Mouse (Mus musculus): ENCODE results near the gene Cenpp.

- TF ChIP-seq CTCF (IDR thresholded peaks at IDR 0.05; ENCODE audit: low read depth) (no peak), EP300 (IDR thresholded peaks at IDR 0.05; ENCODE audit: low read depth) (no peak)
Measured at GRCm38 (mm10) chr13:49646019-49646418, 6.6 kb downstream of the Cenpp start.
